Mouse (Mus musculus) myocyte (in vitro differentiated cells): ENCODE measurements at regions not wholly inside any gene's neighbourhood (a gene's known extent, or its start where the extent isn't known, plus 50 kb on each side); places are given as distances from the start of the nearest gene placed in this dataset.

Experiments
- CEBPB ChIP-seq: IDR thresholded peaks from 2 replicates; pipeline ENCODE4 v1.6.1; 2011; ENCODE audit warnings: mild to moderate bottlenecking, moderate library complexity; ENCODE audit not compliant: poor library complexity, insufficient read depth, severe bottlenecking
- MAX ChIP-seq: IDR thresholded peaks from one replicate; pipeline ENCODE4 v1.6.1; 2011; ENCODE audit warnings: low read depth, mild to moderate bottlenecking, control low read depth
- MYOD1 ChIP-seq, 3 experiments: IDR thresholded peaks; one replicate each; pipeline ENCODE4 v1.6.1; 2011; ENCODE audit warnings: control low read depth in 2 of 3, low read depth in 2 of 3, mild to moderate bottlenecking in 2 of 3, moderate library complexity in 1 of 3; ENCODE audit not compliant: insufficient read length in 2 of 3, control insufficient read depth in 1 of 3
- MYOG ChIP-seq, 3 experiments: IDR thresholded peaks; one replicate each; pipeline ENCODE4 v1.6.1; 2011; ENCODE audit warnings: control low read depth in 2 of 3, low read depth in 2 of 3, mild to moderate bottlenecking in 2 of 3; ENCODE audit not compliant: insufficient read length in 2 of 3, control insufficient read depth in 1 of 3, insufficient read depth in 1 of 3
- POLR2A ChIP-seq: IDR thresholded peaks from one replicate; pipeline ENCODE4 v1.6.1; 2011; ENCODE audit warnings: low read depth, mild to moderate bottlenecking, control low read depth, moderate library complexity; ENCODE audit not compliant: insufficient read length
- POLR2AphosphoS2 ChIP-seq: IDR thresholded peaks from one replicate; pipeline ENCODE4 v1.6.1; 2011; ENCODE audit warnings: low read depth, control low read depth; ENCODE audit not compliant: insufficient read length
- REST ChIP-seq: IDR thresholded peaks from one replicate; pipeline ENCODE4 v1.6.1; 2011; ENCODE audit warnings: mild to moderate bottlenecking, control low read depth, moderate library complexity; ENCODE audit not compliant: insufficient read depth, insufficient read length
- TCF12 ChIP-seq: IDR thresholded peaks from one replicate; pipeline ENCODE4 v1.6.1; 2011; ENCODE audit warnings: mild to moderate bottlenecking, control low read depth; ENCODE audit not compliant: poor library complexity, insufficient read depth, severe bottlenecking
- TCF3 ChIP-seq: IDR thresholded peaks from one replicate; pipeline ENCODE4 v1.6.1; 2011; ENCODE audit warnings: low read depth, control low read depth; ENCODE audit not compliant: insufficient read length
- USF1 ChIP-seq: IDR thresholded peaks from one replicate; pipeline ENCODE4 v1.6.1; 2011; ENCODE audit warnings: low read depth, mild to moderate bottlenecking, control low read depth, moderate library complexity

DNA sequence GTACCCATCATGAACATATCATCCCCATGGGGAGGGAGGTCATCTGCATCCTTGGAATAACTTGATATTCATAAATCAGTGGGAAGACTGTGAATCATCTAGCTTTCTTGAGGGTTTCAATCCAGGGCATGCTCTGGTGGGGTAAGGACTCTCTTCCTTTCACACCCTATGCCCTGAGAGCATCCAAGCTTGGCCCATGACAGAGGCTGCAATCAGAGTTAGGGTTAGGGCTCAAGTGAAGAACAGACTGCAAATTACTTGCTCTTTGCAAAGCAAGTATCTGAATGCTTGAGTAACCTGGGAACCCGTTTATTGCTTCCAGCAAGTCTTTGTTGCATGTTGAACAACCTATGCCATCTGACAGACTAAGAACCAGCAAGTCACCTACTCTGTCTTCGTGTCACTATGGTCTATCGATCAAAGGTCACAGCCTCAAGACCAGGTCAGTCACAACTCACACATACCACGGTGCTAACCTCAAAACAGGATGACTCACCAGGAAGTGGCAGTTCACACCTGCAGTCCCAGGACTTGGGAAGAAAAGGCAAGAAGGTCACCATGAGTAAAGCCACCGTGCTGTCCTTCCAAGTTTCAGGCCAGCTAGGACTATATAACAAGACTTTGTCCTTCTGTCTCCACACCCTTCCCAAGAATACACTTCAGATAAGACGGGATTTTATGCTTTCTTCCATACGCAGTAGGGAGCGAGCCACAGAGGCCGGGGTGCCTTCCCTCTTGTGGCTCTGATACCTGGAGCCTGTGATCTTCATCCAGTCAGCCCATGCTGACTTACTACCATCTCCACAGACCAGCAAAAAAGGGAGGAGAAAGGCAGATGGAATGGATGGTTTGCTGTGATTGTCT, 129.7 kb upstream of the Irf2bp2 start:
- TF ChIP-seq POLR2A (no peak), MAX (no peak), CEBPB (no peak), USF1 (no peak), TCF3 (no peak), REST (no peak), MYOD1 (IDR thresholded peaks at IDR 0.05; ENCODE audit: control insufficient read depth in 1 of 3, insufficient read length in 2 of 3, low read depth in 2 of 3) (no peak), MYOG (IDR thresholded peaks at IDR 0.05; ENCODE audit: control insufficient read depth in 1 of 3, insufficient read depth in 1 of 3, insufficient read length in 2 of 3, low read depth in 2 of 3) (no peak), POLR2AphosphoS2 (no peak), TCF12 (no peak)
